Mouse (Mus musculus) liver, adult 2 months (tissue): ENCODE measurements around the gene Glod4.

ENCODE experiments used
- CTCF ChIP-seq: fragments of 200-500 bp; IDR thresholded peaks from 2 replicates; pipeline ENCODE4 v1.5.1; 2011; ENCODE audit warnings: low read depth, low read length, control low read depth
- POLR2A ChIP-seq: fragments of 200-500 bp; IDR thresholded peaks from 2 replicates; pipeline ENCODE4 v1.6.1; 2011; ENCODE audit warnings: low read length, control low read depth; ENCODE audit not compliant: insufficient read depth; ENCODE audit errors: extremely low read depth

DNA sequence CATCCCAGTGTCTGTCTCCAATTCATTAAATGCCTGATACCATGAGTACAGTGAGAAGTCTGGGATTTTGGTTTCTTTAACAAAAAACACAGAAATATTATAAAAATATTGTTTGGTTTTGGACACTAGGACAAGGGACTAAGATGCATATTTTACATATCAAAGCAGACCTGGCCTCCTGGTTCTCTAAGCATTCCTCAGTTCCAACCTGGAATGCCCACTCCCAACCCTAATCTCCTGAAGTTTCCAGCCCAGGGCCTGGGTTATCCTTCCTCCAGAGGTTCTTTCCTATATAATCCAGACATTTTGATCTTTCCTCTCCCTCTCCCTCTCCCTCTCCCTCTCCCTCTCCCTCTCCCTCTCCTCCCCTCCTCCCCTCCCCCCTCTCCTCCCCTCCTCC lies 18.5 kb downstream of the Glod4 start:
- no peak for TF ChIP-seq POLR2A
- no peak for TF ChIP-seq CTCF
